Mouse (Mus musculus): ENCODE data around the gene Clmp.

GRCm38 (mm10) chr9:40785452-40785851, 99.7 kb downstream of the Clmp start:
- TF ChIP-seq CTCF (IDR thresholded peaks at IDR 0.05; ENCODE audit: insufficient read depth, low read length) (no peak), POLR2A (IDR thresholded peaks at IDR 0.05; ENCODE audit: borderline replicate concordance, extremely low read depth, low read depth, low read length) (no peak)
